Mouse (Mus musculus) kidney, postnatal 14 days (tissue): ENCODE results near the gene Dnah2.

Source experiments
- DNase-seq: peaks from one replicate; pipeline ENCODE4 v3.0.0; 2022; ENCODE audit warnings: mixed read lengths

Gene Dnah2

GRCm38 (mm10) chr11:69549060-69549656 lies at the start of gene Dnah2:
TSS of gene Dnah2 (minus strand) at chr11:69549110.
- no peak for DNase-seq

GRCm38 (mm10) chr11:69594853-69595252 lies 45.9 kb upstream of the Dnah2 start:
- DNase-seq, result no peak

GRCm38 (mm10) chr11:69592799-69593198 lies 43.9 kb upstream of the Dnah2 start:
- no peak for DNase-seq

- DNase-seq, result no peak
Measured at GRCm38 (mm10) chr11:69591899-69592637, 43.2 kb upstream of the Dnah2 start.

- no peak for DNase-seq
Measured at GRCm38 (mm10) chr11:69591424-69591823, 42.5 kb upstream of the Dnah2 start.

GRCm38 (mm10) chr11:69590622-69591021 lies 41.7 kb upstream of the Dnah2 start:
- DNase-seq, result no peak

- DNase-seq, result no peak
Measured at GRCm38 (mm10) chr11:69589207-69589834, 40.4 kb upstream of the Dnah2 start.

- no peak for DNase-seq
Measured at GRCm38 (mm10) chr11:69585718-69586325, 36.9 kb upstream of the Dnah2 start.

GRCm38 (mm10) chr11:69584937-69585336 lies 36.0 kb upstream of the Dnah2 start:
- DNase-seq, result no peak

- DNase-seq, result no peak
Measured at GRCm38 (mm10) chr11:69584008-69584407, 35.1 kb upstream of the Dnah2 start.

GRCm38 (mm10) chr11:69582230-69582805 lies 33.4 kb upstream of the Dnah2 start:
- DNase-seq, result no peak

GRCm38 (mm10) chr11:69581814-69582213 lies 32.9 kb upstream of the Dnah2 start:
- DNase-seq, result no peak

GRCm38 (mm10) chr11:69581147-69581688 lies 32.3 kb upstream of the Dnah2 start:
- peak; percentile 95 for DNase-seq

- no peak for DNase-seq
Measured at GRCm38 (mm10) chr11:69580572-69581146, 31.7 kb upstream of the Dnah2 start.

- peak; percentile 96 for DNase-seq
Measured at GRCm38 (mm10) chr11:69580091-69580514, 31.2 kb upstream of the Dnah2 start, which contains the start of the genes Wrap53 and Trp53. TSS of gene Wrap53 (minus strand) at chr11:69580255. TSS of gene Trp53 (plus strand) at chr11:69580359.

GRCm38 (mm10) chr11:69579128-69580017 lies 30.5 kb upstream of the Dnah2 start:
- DNase-seq, result peak; percentile 98

GRCm38 (mm10) chr11:69578301-69578700 lies 29.4 kb upstream of the Dnah2 start:
- no peak for DNase-seq

GRCm38 (mm10) chr11:69576307-69576706 lies 27.4 kb upstream of the Dnah2 start:
- DNase-seq, result no peak

GRCm38 (mm10) chr11:69575220-69575619 lies 26.3 kb upstream of the Dnah2 start:
- DNase-seq, result peak; percentile 28

- no peak for DNase-seq
Measured at GRCm38 (mm10) chr11:69565131-69565530, 16.2 kb upstream of the Dnah2 start.

GRCm38 (mm10) chr11:69564391-69564790 lies 15.5 kb upstream of the Dnah2 start:
- no peak for DNase-seq
